In genomic region chr6:107583759-107584383, GRCm38 (mm10) we compare ENCODE assay signal across 21 mouse cellular contexts.
"Had no signal": no experiment of that assay in that cellular context is flagged by ENCODE, and none has a peak within 500 bp of the region (broad histone marks: within the 10 kb centered on the region; RNA-seq: fewer than 3 reads in every experiment).

No protein-coding gene starts in this region.

- H3K4me3 ChIP-seq: limb, embryonic 12.5 days; limb, embryonic 15.5 days; megakaryocyte, embryonic 14.5 days; midbrain, embryonic 10.5 days; midbrain, embryonic 13.5 days; myocyte; stomach, embryonic 15.5 days had no signal

- H3K27ac ChIP-seq: limb, embryonic 12.5 days; limb, embryonic 15.5 days; liver, embryonic 14.5 days; midbrain, embryonic 10.5 days; midbrain, embryonic 13.5 days; stomach, embryonic 15.5 days had no signal

- H3K9me3 ChIP-seq: limb, embryonic 12.5 days; limb, embryonic 15.5 days; megakaryocyte, embryonic 14.5 days; midbrain, embryonic 10.5 days; midbrain, embryonic 13.5 days; stomach, embryonic 15.5 days had no signal

- DNase-seq: kidney, postnatal 14 days; kidney, postnatal 4 days; left cerebral cortex, postnatal 4 days; liver, postnatal 0 days; lung, embryonic 14.5 days; lung, postnatal 36 days; retina, postnatal 1 day; right cerebral cortex, postnatal 25 days; spleen, adult 18-20 months; thymus, postnatal 25 days had no signal

- H3K36me3 ChIP-seq: limb, embryonic 12.5 days; limb, embryonic 15.5 days; midbrain, embryonic 10.5 days; midbrain, embryonic 13.5 days; stomach, embryonic 15.5 days had no signal

- ATAC-seq: liver, postnatal 0 days; lung, postnatal 0 days; midbrain, embryonic 13.5 days; midbrain, embryonic 16.5 days had no signal

- H3K4me2 ChIP-seq: limb, embryonic 12.5 days; limb, embryonic 15.5 days; liver, embryonic 11.5 days; lung, embryonic 14.5 days; midbrain, embryonic 13.5 days; stomach, embryonic 15.5 days had no signal

- H3K4me1 ChIP-seq: limb, embryonic 12.5 days; limb, embryonic 15.5 days; megakaryocyte, embryonic 14.5 days; midbrain, embryonic 10.5 days; midbrain, embryonic 13.5 days; stomach, embryonic 15.5 days had no signal

- H3K9ac ChIP-seq: limb, embryonic 12.5 days; limb, embryonic 15.5 days; liver, embryonic 14.5 days; liver, postnatal 0 days; lung, embryonic 14.5 days; midbrain, embryonic 13.5 days; stomach, embryonic 15.5 days had no signal

- H3K27me3 ChIP-seq: limb, embryonic 12.5 days; limb, embryonic 15.5 days; megakaryocyte, embryonic 14.5 days; midbrain, embryonic 13.5 days; stomach, embryonic 15.5 days had no signal
